Mouse (Mus musculus) small intestine, adult 2 months (tissue): Measurements from ENCODE around the gene Hoxc12.

ENCODE experiments used
- CTCF ChIP-seq: fragments of 200-500 bp; IDR thresholded peaks from 2 replicates; pipeline ENCODE4 v1.5.1; 2012; ENCODE audit warnings: low read depth, mild to moderate bottlenecking, control low read depth, inconsistent platforms, low read length, moderate library complexity, mixed read lengths; ENCODE audit not compliant: insufficient replicate concordance, insufficient read length; ENCODE audit errors: extremely low read depth
- POLR2A ChIP-seq: fragments of 200-500 bp; IDR thresholded peaks from 2 replicates; pipeline ENCODE4 v1.6.1; 2012; ENCODE audit warnings: low read depth, mild to moderate bottlenecking, control low read depth, inconsistent platforms, low read length, moderate library complexity

DNA sequence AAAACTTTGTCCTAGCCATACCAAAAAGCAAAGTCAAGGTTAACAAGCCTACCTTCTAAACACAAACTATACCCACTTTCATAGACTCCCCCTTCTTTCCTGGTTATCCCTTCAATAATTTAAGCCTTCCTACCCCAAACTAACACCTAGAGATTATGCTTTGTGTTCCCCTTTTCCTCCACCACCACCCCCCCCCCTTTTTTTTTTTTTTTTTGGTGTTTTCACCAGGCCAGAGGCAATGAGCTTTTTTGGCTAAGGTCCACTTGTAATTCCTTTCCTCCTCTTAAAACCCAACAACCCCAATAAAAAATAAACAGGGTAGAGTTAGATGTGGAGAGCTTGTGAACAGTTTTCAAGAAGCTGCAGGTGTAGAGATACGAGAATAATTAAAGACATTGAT lies 32.7 kb downstream of the Hoxc12 start:
- no peak for TF ChIP-seq CTCF
- no peak for TF ChIP-seq POLR2A
